ENCODE assay signal across 26 mouse cellular contexts in the genomic region with DNA sequence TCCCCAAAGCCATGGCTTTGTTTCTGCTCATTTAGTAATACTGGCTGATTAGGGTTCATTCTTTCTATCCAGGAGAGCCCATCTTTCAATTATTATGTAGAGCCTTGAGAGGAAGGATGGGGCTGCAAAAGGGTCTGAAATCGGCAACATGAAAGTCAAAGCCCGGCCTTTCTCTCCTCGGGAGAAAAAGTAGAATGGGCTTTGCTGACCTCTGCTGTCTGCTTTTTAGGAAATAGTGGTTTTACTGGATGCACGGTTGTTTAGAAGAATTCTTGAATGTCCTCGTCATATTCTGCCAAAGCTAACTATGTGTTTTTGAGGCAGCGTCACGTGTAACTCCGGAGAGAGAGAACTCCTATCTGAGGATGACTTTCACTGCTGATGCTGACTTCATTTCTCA.
A peak's percentile ranks its signal among the peaks of the same experiment; 100 is the strongest.
DNase-seq lines count a peak whose midpoint lies in the region; ATAC-seq and TF ChIP-seq lines count a peak whose summit lies in the region.
"Had no signal": no experiment of that assay in that cellular context is flagged by ENCODE, and none has a peak within 500 bp of the region (broad histone marks: within the 10 kb centered on the region; RNA-seq: fewer than 3 reads in every experiment).

No protein-coding gene starts in this region.

- H3K9me3 ChIP-seq in forebrain, postnatal 0 days (ENCODE audit: low read length) = no peaks in the 10 kb centered on the region
- H3K9me3 ChIP-seq in forebrain, embryonic 16.5 days (ENCODE audit: control insufficient read depth, low read length) = no peaks in the 10 kb centered on the region
- H3K9me3 ChIP-seq: embryonic facial prominence, embryonic 12.5 days; forebrain, embryonic 12.5 days; heart, embryonic 12.5 days; hindbrain, embryonic 15.5 days; kidney, embryonic 15.5 days; midbrain, embryonic 12.5 days; neural tube, embryonic 13.5 days had no signal

- no peak overlapping the region for H3K4me3 ChIP-seq in forebrain, postnatal 0 days (ENCODE audit: low read depth, low read length)
- H3K4me3 ChIP-seq in forebrain, embryonic 16.5 days (replicated peaks; ENCODE audit: low read length) = no peak overlapping the region
- H3K4me3 ChIP-seq: embryonic facial prominence, embryonic 12.5 days; erythroblast, embryonic 14.5 days; forebrain, embryonic 12.5 days; heart, embryonic 12.5 days; hindbrain, embryonic 15.5 days; kidney, embryonic 15.5 days; midbrain, embryonic 12.5 days; neural tube, embryonic 13.5 days had no signal

- H3K27ac ChIP-seq in forebrain, postnatal 0 days (ENCODE audit: low read depth, low read length) = no peak overlapping the region
- no peak overlapping the region for H3K27ac ChIP-seq in forebrain, embryonic 16.5 days (ENCODE audit: low read length)
- H3K27ac ChIP-seq: embryonic facial prominence, embryonic 12.5 days; forebrain, embryonic 12.5 days; hindbrain, embryonic 15.5 days; kidney, embryonic 15.5 days; midbrain, embryonic 12.5 days; neural tube, embryonic 13.5 days had no signal

- H3K9ac ChIP-seq in forebrain, postnatal 0 days = no peak overlapping the region
- no peak overlapping the region for H3K9ac ChIP-seq in forebrain, embryonic 16.5 days (replicated peaks; ENCODE audit: low read depth, low read length)
- H3K9ac ChIP-seq: embryonic facial prominence, embryonic 12.5 days; forebrain, embryonic 12.5 days; heart, embryonic 12.5 days; hindbrain, embryonic 15.5 days; kidney, embryonic 15.5 days; midbrain, embryonic 12.5 days; neural tube, embryonic 13.5 days had no signal

- WGBS in forebrain, postnatal 0 days = 46% methylated on average over 8 of the region's 8 CpGs
- 44% methylated on average over 8 of the region's 8 CpGs for whole genome bisulfite sequencing in forebrain, embryonic 16.5 days

- H3K36me3 ChIP-seq in forebrain, postnatal 0 days (ENCODE audit: insufficient read depth) = no peaks in the 10 kb centered on the region
- H3K36me3 ChIP-seq in forebrain, embryonic 16.5 days (ENCODE audit: control insufficient read depth, insufficient read depth) = no peaks in the 10 kb centered on the region
- H3K36me3 ChIP-seq: embryonic facial prominence, embryonic 12.5 days; forebrain, embryonic 12.5 days; heart, embryonic 12.5 days; hindbrain, embryonic 15.5 days; kidney, embryonic 15.5 days; midbrain, embryonic 12.5 days; neural tube, embryonic 13.5 days had no signal

- H3K4me1 ChIP-seq in forebrain, postnatal 0 days (ENCODE audit: insufficient read depth) = no peaks in the 10 kb centered on the region
- no peaks in the 10 kb centered on the region for H3K4me1 ChIP-seq in forebrain, embryonic 16.5 days (replicated peaks; ENCODE audit: control insufficient read depth, insufficient read depth, low read length)
- H3K4me1 ChIP-seq: embryonic facial prominence, embryonic 12.5 days; forebrain, embryonic 12.5 days; heart, embryonic 12.5 days; hindbrain, embryonic 15.5 days; kidney, embryonic 15.5 days; midbrain, embryonic 12.5 days; neural tube, embryonic 13.5 days had no signal

- no peak overlapping the region for H3K4me2 ChIP-seq in forebrain, postnatal 0 days (ENCODE audit: low read depth)
- H3K4me2 ChIP-seq in forebrain, embryonic 16.5 days (ENCODE audit: low read length) = no peak overlapping the region
- H3K4me2 ChIP-seq: embryonic facial prominence, embryonic 12.5 days; forebrain, embryonic 12.5 days; heart, embryonic 12.5 days; hindbrain, embryonic 15.5 days; kidney, embryonic 15.5 days; midbrain, embryonic 12.5 days; neural tube, embryonic 13.5 days had no signal

- TF ChIP-seq CTCF in forebrain, postnatal 0 days (IDR thresholded peaks at IDR 0.05; ENCODE audit: low read depth) = peak; percentile 41

- peak; percentile 34 for DNase-seq in forebrain, postnatal 0 days
- DNase-seq in layer of hippocampus, postnatal 10 days (ENCODE audit: low spot score in 2 of 2) = peak; percentile 5 to 13
- DNase-seq in layer of hippocampus, adult 11-12 months (ENCODE audit: low spot score) = no peak
- DNase-seq in right cerebral cortex, postnatal 4 days = peak; percentile 1
- no peak for DNase-seq in right cerebral cortex, postnatal 14 days
- DNase-seq in retina, postnatal 1 day = peak; percentile 12
- DNase-seq in natural killer cell, adult 2 months (ENCODE audit: low spot score in 2 of 2) = no peak
- DNase-seq: adrenal gland, adult 2 months; B cell, adult 2 months; cerebellum, adult 18-20 months; gastrocnemius, postnatal 14 days; heart, adult 11 months; heart, postnatal 14 days; kidney, postnatal 36 days; left cerebral cortex, postnatal 4 days had no signal

- ATAC-seq in forebrain, postnatal 0 days = no peak; the same call in 1 of the 2 replicates
- ATAC-seq in forebrain, embryonic 16.5 days = no peak
- ATAC-seq: intestine, embryonic 16.5 days; lung, postnatal 0 days had no signal

- no peaks in the 10 kb centered on the region for H3K27me3 ChIP-seq in forebrain, postnatal 0 days (ENCODE audit: insufficient read depth, low read length)
- H3K27me3 ChIP-seq in forebrain, embryonic 16.5 days (replicated peaks; ENCODE audit: control insufficient read depth, insufficient read depth, low read length) = no peaks in the 10 kb centered on the region
- H3K27me3 ChIP-seq: embryonic facial prominence, embryonic 12.5 days; forebrain, embryonic 12.5 days; heart, embryonic 12.5 days; hindbrain, embryonic 15.5 days; kidney, embryonic 15.5 days; midbrain, embryonic 12.5 days; neural tube, embryonic 13.5 days had no signal

Comparison
In these comparisons a context has a peak if more than half of its experiments do, and no peak if none do; other contexts are left out.
1. DNase-seq: peak in forebrain, postnatal 0 days (single experiment), layer of hippocampus, postnatal 10 days (2 of 2), right cerebral cortex, postnatal 4 days (single experiment) and retina, postnatal 1 day (single experiment); none in layer of hippocampus, adult 11-12 months (single experiment), right cerebral cortex, postnatal 14 days (single experiment) and natural killer cell, adult 2 months (0 of 2).